Comparison of ENCODE assay signal across 22 mouse cellular contexts in the genomic region with DNA sequence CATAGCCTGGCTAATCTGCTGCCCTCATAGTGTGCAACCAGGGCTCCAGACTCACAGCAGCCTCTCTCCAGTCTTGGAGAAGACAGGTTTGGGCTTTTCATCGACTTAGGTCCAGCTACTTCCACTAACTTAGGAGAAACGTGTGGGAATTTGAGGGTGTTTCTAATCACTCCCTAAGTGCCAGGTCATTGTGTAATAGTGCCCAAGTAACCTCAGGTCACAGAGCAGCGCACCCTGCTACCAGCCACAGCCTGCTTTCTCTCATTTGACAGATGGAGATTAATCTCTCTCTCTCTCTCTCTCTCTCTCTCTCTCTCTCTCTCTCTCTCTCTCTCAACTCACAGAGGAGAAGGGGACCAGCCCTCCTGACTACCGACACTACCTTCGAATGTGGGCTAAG.
"Had no signal": no experiment of that assay in that cellular context is flagged by ENCODE, and none has a peak within 500 bp of the region (broad histone marks: within the 10 kb centered on the region; RNA-seq: fewer than 3 reads in every experiment).

No protein-coding gene starts in this region.

- H3K4me3 ChIP-seq: gastrocnemius, adult 2 months; heart, embryonic 10.5 days; heart, embryonic 12.5 days; hindbrain, embryonic 10.5 days; hindbrain, embryonic 12.5 days; intestine, embryonic 15.5 days; kidney, embryonic 15.5 days; layer of hippocampus, adult 2 months; left cerebral cortex, adult 2 months; limb, embryonic 10.5 days; limb, embryonic 12.5 days; liver, embryonic 13.5 days; liver, embryonic 15.5 days had no signal

- DNase-seq: gastrocnemius, adult 2 months; gastrocnemius, postnatal 10 days; gastrocnemius, postnatal 25 days; heart, adult 18-20 months; heart, postnatal 10 days; heart, postnatal 4 days; kidney, adult 8-10 months; kidney, postnatal 25 days; liver, embryonic 13.5 days had no signal

- H3K27ac ChIP-seq: gastrocnemius, adult 2 months; heart, embryonic 10.5 days; hindbrain, embryonic 10.5 days; hindbrain, embryonic 12.5 days; hindbrain, embryonic 14.5 days; intestine, embryonic 15.5 days; kidney, embryonic 15.5 days; kidney, postnatal 0 days; layer of hippocampus, adult 2 months; left cerebral cortex, adult 2 months; limb, embryonic 10.5 days; limb, embryonic 12.5 days; liver, embryonic 13.5 days; liver, embryonic 15.5 days had no signal

- H3K27me3 ChIP-seq: heart, embryonic 12.5 days; hindbrain, embryonic 12.5 days; intestine, embryonic 15.5 days; kidney, embryonic 15.5 days; limb, embryonic 12.5 days; liver, embryonic 13.5 days; liver, embryonic 15.5 days had no signal

- H3K4me1 ChIP-seq: heart, embryonic 10.5 days; heart, embryonic 12.5 days; hindbrain, embryonic 10.5 days; hindbrain, embryonic 12.5 days; intestine, embryonic 15.5 days; kidney, embryonic 15.5 days; limb, embryonic 10.5 days; limb, embryonic 12.5 days had no signal
